Mouse (Mus musculus): ENCODE data around the gene C8a. TPM values are rescaled to one million over a fixed set of nuclear protein-coding genes. Genes with fewer than 3 reads are reported as not detected.

C8a gene
- polyA plus RNA-seq, 1 experiment from 2014 or later: not detected

DNA sequence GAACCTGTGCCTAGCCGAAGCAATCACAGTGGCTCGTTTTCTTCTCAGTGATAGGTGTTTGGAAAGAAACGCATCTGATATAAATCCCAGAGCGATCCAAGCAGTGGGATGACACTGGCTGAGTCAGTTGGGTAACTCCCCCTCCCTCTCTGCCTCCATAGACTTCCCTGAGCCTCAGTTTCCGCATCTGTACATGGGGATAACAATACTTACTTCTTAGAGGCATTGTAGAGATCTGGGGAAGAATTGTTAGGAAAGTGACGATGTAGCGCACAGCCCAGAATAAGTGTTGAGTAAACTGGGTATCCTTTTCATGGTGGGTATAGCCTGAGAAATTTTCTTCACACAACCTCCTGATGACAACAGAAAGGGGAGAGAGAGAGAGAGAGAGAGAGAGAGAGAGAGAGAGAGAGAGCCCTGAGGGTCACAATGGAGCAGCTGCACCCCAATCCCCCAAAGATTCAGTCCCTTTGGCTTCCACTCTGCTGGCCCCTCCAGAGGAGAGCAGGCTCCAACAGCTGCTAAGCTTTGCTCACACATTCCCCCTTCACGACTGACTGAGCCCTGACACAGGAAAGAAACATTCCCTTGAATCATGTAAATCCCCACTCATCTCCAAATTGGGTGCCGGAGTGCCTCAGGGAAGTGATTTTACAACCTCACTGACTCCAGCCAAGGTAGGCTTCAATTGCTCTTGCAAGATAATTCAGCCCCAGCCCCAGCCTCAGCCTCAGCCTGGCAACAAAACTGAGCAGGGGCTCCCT, 12.5 kb upstream of the C8a start:
- no peaks in the 10 kb centered on the region for H3K27me3 ChIP-seq
- 79% methylated on average over 9 of the region's 9 CpGs for WGBS

DNA sequence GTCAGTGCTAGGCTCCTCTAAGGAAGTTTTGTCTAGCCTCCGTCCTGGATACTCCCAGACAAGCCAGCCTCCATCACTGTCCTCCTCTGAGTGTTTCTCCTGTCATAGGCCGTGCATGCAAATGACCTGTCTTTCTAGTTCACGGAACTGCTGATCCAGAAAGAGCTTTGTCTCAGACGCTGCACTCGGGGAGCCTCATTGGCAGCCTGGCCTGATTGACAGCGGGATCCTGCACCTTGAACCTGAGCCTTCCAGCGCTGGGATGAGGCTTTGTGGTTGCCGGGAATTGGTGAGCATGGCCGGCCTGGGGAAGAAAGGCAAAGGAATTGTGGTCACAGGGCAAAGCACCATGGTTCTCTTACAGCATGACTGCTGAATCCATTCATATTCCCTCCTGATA, 11.3 kb upstream of the C8a start:
- Histone ChIP-seq H3K4me1 (peaks cover 10% of the 10 kb centered on the region; the same call in 1 of the 2 replicates), H3K27ac (replicated peaks) (no peak overlapping the region), H3K4me3 (no peak overlapping the region), H3K9ac (replicated peaks) (no peak overlapping the region), H3K9me3 (no peaks in the 10 kb centered on the region), H3K36me3 (no peaks in the 10 kb centered on the region), H3K27me3 (no peaks in the 10 kb centered on the region), H3K4me2 (replicated peaks) (no peak overlapping the region)
- ATAC-seq (ENCODE audit: low FRiP score, low read depth): no peak
- WGBS: 40% methylated on average over 9 of the region's 9 CpGs

More for the DNA sequence above, 12.5 kb upstream of the C8a start:
- no peak overlapping the region for H3K27ac ChIP-seq (replicated peaks)
- H3K9me3 ChIP-seq: no peaks in the 10 kb centered on the region
- H3K36me3 ChIP-seq: no peaks in the 10 kb centered on the region
- peaks cover 10% of the 10 kb centered on the region; the same call in 1 of the 2 replicates for H3K4me1 ChIP-seq
- no peak overlapping the region for H3K4me2 ChIP-seq (replicated peaks)
- no peak for ATAC-seq (ENCODE audit: low FRiP score, low read depth)
- no peak overlapping the region for H3K9ac ChIP-seq (replicated peaks)
- H3K4me3 ChIP-seq: no peak overlapping the region

DNA sequence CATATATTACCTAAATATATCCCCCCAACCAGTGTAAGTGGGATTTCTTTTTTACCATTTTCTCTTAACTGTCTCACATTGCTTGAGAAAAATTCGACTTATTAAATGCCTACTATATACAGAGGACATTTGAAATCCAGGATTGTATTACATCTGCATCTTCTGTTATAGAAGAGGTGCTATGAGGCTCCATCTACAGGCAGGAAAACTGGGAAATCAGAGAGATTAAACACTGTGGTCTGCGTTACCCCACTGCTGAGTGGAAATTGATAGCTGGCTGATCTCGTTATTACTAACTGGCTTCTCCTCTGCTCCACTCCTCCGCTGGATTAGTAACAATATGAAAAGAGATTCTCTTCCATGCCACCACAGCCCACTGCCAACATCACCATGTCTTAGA, 366 bp downstream of the C8a start:
- no peaks in the 10 kb centered on the region for H3K36me3 ChIP-seq
- no peaks in the 10 kb centered on the region for H3K4me1 ChIP-seq
- no peak overlapping the region for H3K4me2 ChIP-seq (replicated peaks)
- H3K9ac ChIP-seq (replicated peaks): no peak overlapping the region
- no peak overlapping the region for H3K4me3 ChIP-seq
- no peaks in the 10 kb centered on the region for H3K9me3 ChIP-seq
- no peak for ATAC-seq (ENCODE audit: low FRiP score, low read depth)
- WGBS: 73% methylated on average over 4 of the region's 4 CpGs
- no peaks in the 10 kb centered on the region for H3K27me3 ChIP-seq
- H3K27ac ChIP-seq (replicated peaks): no peak overlapping the region

DNA sequence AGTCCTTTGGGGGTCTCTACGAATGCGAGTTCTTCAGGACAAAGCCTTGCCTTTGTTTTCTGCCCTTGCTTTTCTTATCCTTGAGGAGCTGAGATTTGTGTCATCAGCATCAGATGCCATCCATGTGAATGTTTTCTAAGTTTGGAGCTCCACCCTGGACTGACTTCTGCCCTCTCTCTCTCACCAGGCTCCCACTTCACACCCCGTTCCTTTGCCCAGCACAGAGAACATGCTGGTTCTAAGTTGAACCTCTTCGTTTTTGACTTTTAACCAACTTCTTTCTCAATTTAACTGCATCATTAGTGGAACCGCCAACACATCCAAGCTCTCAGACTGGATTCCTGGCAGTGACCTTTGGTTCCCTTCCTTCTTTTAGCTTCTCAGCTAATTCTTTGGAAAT, 6.0 kb downstream of the C8a start:
- Histone ChIP-seq H3K27me3 (no peaks in the 10 kb centered on the region), H3K36me3 (no peaks in the 10 kb centered on the region), H3K27ac (replicated peaks) (no peak overlapping the region), H3K9me3 (no peaks in the 10 kb centered on the region), H3K4me1 (no peaks in the 10 kb centered on the region), H3K9ac (replicated peaks) (no peak overlapping the region), H3K4me3 (no peak overlapping the region), H3K4me2 (replicated peaks) (no peak overlapping the region)
- whole genome bisulfite sequencing: 91% methylated on average over 5 of the region's 5 CpGs
- ATAC-seq (ENCODE audit: low FRiP score, low read depth): no peak

DNA sequence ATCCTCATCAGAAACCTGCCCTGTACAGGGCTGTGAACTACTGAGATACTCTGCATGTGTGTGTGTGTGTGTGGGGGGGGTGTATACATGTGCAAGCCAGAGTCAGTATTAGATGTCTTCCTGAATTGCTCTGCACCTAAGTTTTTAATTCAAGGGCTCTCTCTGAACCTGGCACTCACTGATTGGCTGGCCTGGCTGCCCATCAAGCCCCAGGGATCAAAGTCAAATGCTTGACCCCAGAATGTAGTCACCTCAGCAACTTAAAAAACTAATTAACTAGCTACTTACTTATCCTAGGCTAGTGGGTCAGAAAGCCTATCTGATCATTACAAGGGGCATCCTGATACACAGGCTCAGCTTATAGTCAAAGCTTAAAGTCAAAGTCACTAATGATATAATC, 6.6 kb downstream of the C8a start:
- Histone ChIP-seq H3K4me2 (replicated peaks) (no peak overlapping the region), H3K36me3 (no peaks in the 10 kb centered on the region), H3K9ac (replicated peaks) (no peak overlapping the region), H3K27ac (replicated peaks) (no peak overlapping the region), H3K4me1 (no peaks in the 10 kb centered on the region), H3K27me3 (no peaks in the 10 kb centered on the region), H3K4me3 (no peak overlapping the region), H3K9me3 (no peaks in the 10 kb centered on the region)
- no peak for ATAC-seq (ENCODE audit: low FRiP score, low read depth)

DNA sequence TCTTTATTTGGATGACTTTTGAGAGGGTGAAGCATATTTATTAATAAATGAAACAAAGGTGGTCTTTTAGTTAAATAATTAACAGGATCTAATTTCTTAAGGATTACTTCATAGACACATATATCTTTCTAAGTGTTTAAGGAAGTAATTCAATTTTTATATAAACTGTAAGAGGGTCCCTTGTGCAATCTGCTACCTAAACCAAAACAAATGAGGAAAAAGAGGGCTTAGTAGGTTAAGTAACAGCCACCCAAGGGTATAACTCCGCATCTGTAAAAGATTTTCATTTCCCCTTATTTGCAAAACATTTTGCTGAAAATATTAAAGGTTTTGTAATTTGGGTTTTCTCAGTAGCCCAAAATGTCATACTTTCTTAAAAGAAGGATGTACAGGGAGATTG, 11.8 kb downstream of the C8a start:
- H3K4me1 ChIP-seq: no peaks in the 10 kb centered on the region
- no peak overlapping the region for H3K9ac ChIP-seq (replicated peaks)
- no peak overlapping the region for H3K27ac ChIP-seq (replicated peaks)
- ATAC-seq (ENCODE audit: low FRiP score, low read depth): no peak
- WGBS: 82% methylated on average over 1 of the region's 1 CpGs
- no peak overlapping the region for H3K4me2 ChIP-seq (replicated peaks)
- no peaks in the 10 kb centered on the region for H3K9me3 ChIP-seq
- no peaks in the 10 kb centered on the region for H3K27me3 ChIP-seq
- no peak overlapping the region for H3K4me3 ChIP-seq
- no peaks in the 10 kb centered on the region for H3K36me3 ChIP-seq

DNA sequence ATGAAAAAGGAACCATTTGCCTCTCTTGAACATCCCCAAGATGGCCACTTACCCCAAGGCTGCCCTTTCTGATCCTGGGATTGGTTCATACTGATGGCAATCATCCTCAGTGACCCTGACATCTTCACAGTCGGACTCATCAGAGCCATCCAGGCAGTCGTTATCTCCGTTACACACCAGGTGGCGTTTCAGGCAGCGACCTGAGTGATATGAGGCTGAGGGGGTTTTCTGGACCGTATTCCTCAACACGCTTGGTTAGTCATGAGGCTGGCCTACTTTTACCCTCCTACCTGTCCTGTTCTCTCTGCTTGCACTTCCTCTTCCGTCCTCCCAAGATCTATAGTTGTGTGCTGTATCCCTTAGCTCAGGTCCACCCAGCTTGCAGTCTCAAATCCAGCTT, 15.0 kb downstream of the C8a start:
- no peak overlapping the region for H3K27ac ChIP-seq (replicated peaks)
- no peak overlapping the region for H3K4me3 ChIP-seq
- no peak for ATAC-seq (ENCODE audit: low FRiP score, low read depth)
- H3K9me3 ChIP-seq: no peaks in the 10 kb centered on the region
- H3K4me2 ChIP-seq (replicated peaks): no peak overlapping the region
- no peak overlapping the region for H3K9ac ChIP-seq (replicated peaks)
- H3K36me3 ChIP-seq: no peaks in the 10 kb centered on the region
- no peaks in the 10 kb centered on the region for H3K27me3 ChIP-seq
- 86% methylated on average over 8 of the region's 8 CpGs for WGBS
- H3K4me1 ChIP-seq: no peaks in the 10 kb centered on the region

DNA sequence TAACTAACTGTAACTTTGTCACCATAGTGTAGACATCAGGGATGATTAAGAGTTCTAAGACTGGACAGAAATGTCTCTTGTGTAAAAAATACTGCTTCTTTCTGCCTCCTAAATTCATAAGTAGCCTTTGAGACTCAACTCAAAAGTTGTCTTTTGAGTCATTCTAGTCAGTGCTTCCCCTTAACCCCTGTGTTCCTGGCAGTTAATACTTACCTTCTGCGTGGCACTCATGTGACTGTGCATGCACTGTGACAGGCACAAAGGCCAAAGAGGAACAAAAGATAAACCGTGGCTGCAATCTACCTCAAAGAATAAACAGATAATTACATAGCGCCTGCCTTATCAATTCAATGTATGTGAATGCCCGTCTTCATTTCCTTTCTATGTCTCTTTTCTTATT, 18.4 kb downstream of the C8a start:
- H3K27ac ChIP-seq (replicated peaks): no peak overlapping the region
- no peaks in the 10 kb centered on the region for H3K4me1 ChIP-seq
- 81% methylated on average over 4 of the region's 4 CpGs for WGBS
- H3K4me3 ChIP-seq: no peak overlapping the region
- H3K27me3 ChIP-seq: no peaks in the 10 kb centered on the region
- H3K9me3 ChIP-seq: no peaks in the 10 kb centered on the region
- H3K9ac ChIP-seq (replicated peaks): no peak overlapping the region
- ATAC-seq (ENCODE audit: low FRiP score, low read depth): no peak
- H3K36me3 ChIP-seq: no peaks in the 10 kb centered on the region
- no peak overlapping the region for H3K4me2 ChIP-seq (replicated peaks)

DNA sequence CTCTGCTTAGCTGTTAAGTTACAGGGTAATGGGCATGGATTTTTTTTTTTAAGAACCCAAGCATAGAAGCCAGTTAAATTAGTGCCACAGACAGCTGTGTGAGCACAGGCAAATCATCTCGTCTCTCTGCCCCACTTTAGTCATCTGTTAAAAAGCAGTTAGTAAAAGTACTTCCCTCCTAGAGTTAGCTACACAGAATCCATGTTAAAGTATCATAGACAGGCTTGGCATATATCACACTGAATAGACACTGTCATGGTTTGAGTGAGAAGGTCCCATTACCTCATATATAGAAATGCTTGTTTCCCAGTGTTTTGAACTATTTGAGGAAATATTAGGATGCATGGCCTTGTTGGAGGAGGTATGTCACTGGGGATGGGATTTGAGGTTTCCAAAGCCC, 19.2 kb downstream of the C8a start, which contains the start of gene Gm17662:
Gm17662 (plus strand) TSS at position 301 of the 400 bp plus-strand sequence.
- WGBS: 71% methylated on average over 1 of the region's 1 CpGs
- H3K4me2 ChIP-seq (replicated peaks): no peak within 1 kb of the TSS
- no peak for ATAC-seq (ENCODE audit: low FRiP score, low read depth)
- no peaks in the 10 kb centered on the region for H3K4me1 ChIP-seq
- H3K27me3 ChIP-seq: no peaks in the 10 kb centered on the region
- H3K27ac ChIP-seq (replicated peaks): no peak within 1 kb of the TSS
- H3K36me3 ChIP-seq: no peaks in the 10 kb centered on the region
- H3K4me3 ChIP-seq: no peak within 1 kb of the TSS
- no peak within 1 kb of the TSS for H3K9ac ChIP-seq (replicated peaks)
- H3K9me3 ChIP-seq: no peaks in the 10 kb centered on the region

DNA sequence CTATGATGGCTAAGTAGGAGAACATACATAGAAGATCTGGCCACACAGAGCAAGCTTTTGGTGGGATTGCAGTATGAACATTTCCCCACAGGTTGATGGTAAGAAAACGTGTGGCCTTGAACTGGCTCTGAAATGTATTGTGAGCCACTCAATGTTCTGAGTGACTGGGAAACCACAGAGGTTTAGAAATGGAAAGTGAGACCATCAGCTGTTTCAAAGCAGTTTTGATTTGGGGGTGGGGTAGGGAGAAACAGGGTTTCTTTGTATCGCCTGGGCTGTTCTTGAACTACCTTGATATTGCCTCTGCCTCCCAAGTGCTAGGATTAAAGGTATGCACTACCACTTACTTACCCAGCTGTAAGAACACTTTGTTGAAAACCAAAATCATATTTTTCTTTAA, 21.0 kb downstream of the C8a start:
- Histone ChIP-seq H3K27me3 (no peaks in the 10 kb centered on the region), H3K4me3 (no peak overlapping the region), H3K4me2 (replicated peaks) (no peak overlapping the region), H3K9ac (replicated peaks) (no peak overlapping the region), H3K4me1 (no peaks in the 10 kb centered on the region), H3K9me3 (no peaks in the 10 kb centered on the region), H3K36me3 (no peaks in the 10 kb centered on the region), H3K27ac (replicated peaks) (no peak overlapping the region)
- no peak for ATAC-seq (ENCODE audit: low FRiP score, low read depth)
- WGBS: 78% methylated on average over 2 of the region's 2 CpGs

DNA sequence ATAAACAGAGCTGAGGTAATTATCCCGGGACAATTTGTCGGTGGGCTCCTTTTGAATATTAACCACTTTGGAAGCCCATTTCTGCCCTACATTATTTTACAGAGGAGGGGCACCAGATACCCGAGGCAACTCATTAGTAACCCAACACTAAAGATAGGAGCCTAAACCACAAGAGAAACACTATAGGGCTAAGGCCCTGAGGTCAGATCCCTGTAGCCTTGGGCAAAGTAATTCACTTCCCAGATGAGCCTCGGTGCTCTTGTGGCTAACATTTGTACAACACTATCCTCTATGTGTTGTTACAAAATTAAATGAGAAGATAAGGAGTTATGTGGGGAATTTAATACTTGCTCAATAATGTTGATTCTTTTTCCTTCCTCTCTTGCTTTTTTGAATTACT, 32.7 kb downstream of the C8a start:
- Histone ChIP-seq H3K27me3 (no peaks in the 10 kb centered on the region), H3K4me3 (no peak overlapping the region), H3K4me2 (replicated peaks) (no peak overlapping the region), H3K9me3 (no peaks in the 10 kb centered on the region), H3K36me3 (no peaks in the 10 kb centered on the region), H3K9ac (replicated peaks) (no peak overlapping the region), H3K27ac (replicated peaks) (no peak overlapping the region), H3K4me1 (no peaks in the 10 kb centered on the region)
- ATAC-seq (ENCODE audit: low FRiP score, low read depth): no peak
- 61% methylated on average over 4 of the region's 4 CpGs for WGBS

DNA sequence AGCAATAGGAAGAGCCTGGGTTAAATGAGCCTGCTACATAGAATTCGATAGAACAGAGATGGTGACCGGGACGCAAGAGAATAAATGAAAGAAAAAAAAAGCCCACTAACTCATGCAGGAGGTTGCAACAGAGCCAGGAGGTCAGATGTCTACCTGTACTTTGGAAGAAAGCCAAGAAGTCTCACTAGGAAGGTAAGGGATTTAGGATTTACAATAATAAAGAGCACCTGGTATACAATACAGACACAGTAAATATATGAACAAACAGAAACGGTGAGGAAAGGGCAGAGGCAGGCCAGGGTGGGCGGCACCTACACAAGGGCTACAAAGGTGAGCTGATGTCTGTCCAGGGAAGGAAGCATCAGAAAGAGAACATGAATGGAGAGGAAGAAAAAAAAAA, 34.0 kb downstream of the C8a start:
- Histone ChIP-seq H3K9ac (replicated peaks) (no peak overlapping the region), H3K4me2 (replicated peaks) (no peak overlapping the region), H3K4me1 (no peaks in the 10 kb centered on the region), H3K36me3 (no peaks in the 10 kb centered on the region), H3K9me3 (no peaks in the 10 kb centered on the region), H3K27me3 (no peaks in the 10 kb centered on the region), H3K27ac (replicated peaks) (no peak overlapping the region), H3K4me3 (no peak overlapping the region)
- 86% methylated on average over 5 of the region's 5 CpGs for WGBS
- no peak for ATAC-seq (ENCODE audit: low FRiP score, low read depth)

DNA sequence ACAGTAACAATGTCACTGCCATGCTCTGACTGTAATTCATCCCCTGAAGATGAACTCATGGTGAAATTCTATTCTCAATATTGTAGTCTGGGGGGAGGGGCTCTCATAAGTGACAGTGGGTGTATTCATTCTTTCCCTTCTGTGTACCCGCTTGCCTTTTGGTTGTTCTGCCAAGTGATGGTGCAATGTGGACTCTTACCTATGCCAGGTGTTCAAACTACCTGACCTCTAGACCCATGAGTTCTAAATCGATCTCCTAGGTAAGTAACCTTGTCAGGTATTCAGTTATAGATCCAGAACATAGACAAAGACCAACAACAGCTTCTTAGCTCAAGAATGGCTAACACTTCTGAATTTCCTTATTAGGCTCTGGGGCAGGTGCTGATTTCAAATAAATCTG, 37.9 kb downstream of the C8a start:
- Histone ChIP-seq H3K4me1 (peaks cover 8% of the 10 kb centered on the region; the same call in 1 of the 2 replicates), H3K4me2 (replicated peaks) (no peak overlapping the region), H3K36me3 (no peaks in the 10 kb centered on the region), H3K27me3 (no peaks in the 10 kb centered on the region), H3K9ac (replicated peaks) (no peak overlapping the region), H3K27ac (replicated peaks) (no peak overlapping the region), H3K9me3 (no peaks in the 10 kb centered on the region), H3K4me3 (no peak overlapping the region)
- no peak for ATAC-seq (ENCODE audit: low FRiP score, low read depth)
- WGBS: 79% methylated on average over 2 of the region's 2 CpGs

Measured in midbrain, embryonic 12.5 days (tissue).